Mouse (Mus musculus) layer of hippocampus, adult 2 months (tissue): ENCODE measurements around the gene Dock9. TPM values are rescaled to one million over a fixed set of nuclear protein-coding genes. Genes with fewer than 3 reads are reported as not detected.
"Not testable (repeated sequence)": the region's sequence is repeated elsewhere in the genome, so short reads cannot be mapped to it uniquely, and the experiment has no call there.

Source experiments
- DNase-seq, 2 experiments: peaks; one replicate each; pipeline ENCODE4 v3.0.0; 2022; ENCODE audit warnings: low spot score in 2 of 2
- H3K27ac ChIP-seq: fragments of 200-600 bp; 2 replicates; pipeline ENCODE4 v1.8.1; 2022
- H3K4me3 ChIP-seq: fragments of 200-600 bp; 2 replicates; pipeline ENCODE4 v1.8.1; 2022; ENCODE audit warnings: mild to moderate bottlenecking
- CTCF ChIP-seq: fragments of 200-600 bp; conservative IDR thresholded peaks from 2 replicates; pipeline ENCODE4 v1.8.1; 2022; ENCODE audit warnings: antibody characterized with exemption, mild to moderate bottlenecking, moderate library complexity
- total RNA-seq, 2 experiments: library from RNA; stranded (reverse); gene quantifications; 2 replicates each; pipeline ENCODE4 v1.2.3; 2021

The Dock9 gene
- total RNA-seq, 2 experiments from 2014 or later = 217 to 222 TPM

GRCm38 (mm10) chr14:121697709-121698619 is 99.7 kb downstream of the Dock9 start:
- peak; percentile 51 for TF ChIP-seq CTCF
- peak; percentile 48 to 54 for DNase-seq
- peak overlapping the region; percentile 88 for H3K27ac ChIP-seq
- peak overlapping the region; percentile 60 for H3K4me3 ChIP-seq

GRCm38 (mm10) chr14:121697143-121697680 is 100.4 kb downstream of the Dock9 start:
- TF ChIP-seq CTCF = no peak
- DNase-seq = no peak
- peak overlapping the region; percentile 88 for H3K27ac ChIP-seq
- peak overlapping the region; percentile 60 for H3K4me3 ChIP-seq

- DNase-seq = no peak
- Histone ChIP-seq H3K4me3 (peak overlapping the region; percentile 60), H3K27ac (peak overlapping the region; percentile 88)
- no peak for TF ChIP-seq CTCF
Measured at GRCm38 (mm10) chr14:121696429-121697118, 101.1 kb downstream of the Dock9 start.

- Histone ChIP-seq H3K27ac (peak overlapping the region; percentile 88; the same call in 1 of the 2 replicates), H3K4me3 (no peak overlapping the region)
- no peak for DNase-seq
- TF ChIP-seq CTCF = no peak
Measured at GRCm38 (mm10) chr14:121694706-121695105, 102.9 kb downstream of the Dock9 start.

GRCm38 (mm10) chr14:121693991-121694594 is 103.5 kb downstream of the Dock9 start:
- Histone ChIP-seq H3K4me3 (no peak overlapping the region), H3K27ac (peak overlapping the region; percentile 88; the same call in 1 of the 2 replicates)
- no peak for TF ChIP-seq CTCF
- no peak for DNase-seq

- H3K27ac ChIP-seq, H3K4me3 ChIP-seq, DNase-seq: not testable (repeated sequence)
Measured at GRCm38 (mm10) chr14:121689649-121690048, 108.0 kb downstream of the Dock9 start.

GRCm38 (mm10) chr14:121688175-121688574 is 109.5 kb downstream of the Dock9 start:
- peak overlapping the region; percentile 61; the same call in 1 of the 2 replicates for H3K27ac ChIP-seq
- no peak for DNase-seq
- TF ChIP-seq CTCF = no peak

GRCm38 (mm10) chr14:121687274-121687673 is 110.4 kb downstream of the Dock9 start:
- no peak for TF ChIP-seq CTCF

More at GRCm38 (mm10) chr14:121688175-121688574, 109.5 kb downstream of the Dock9 start:
- H3K4me3 ChIP-seq = no peak overlapping the region

GRCm38 (mm10) chr14:121678913-121679312 is 118.7 kb downstream of the Dock9 start:
- no peak for DNase-seq
- no peak overlapping the region for H3K4me3 ChIP-seq
- peak overlapping the region; percentile 87; the same call in 1 of the 2 replicates for H3K27ac ChIP-seq
- TF ChIP-seq CTCF = no peak

More at GRCm38 (mm10) chr14:121687274-121687673, 110.4 kb downstream of the Dock9 start:
- no peak for DNase-seq
- Histone ChIP-seq H3K27ac (no peak overlapping the region), H3K4me3 (no peak overlapping the region)

GRCm38 (mm10) chr14:121678445-121678844 is 119.2 kb downstream of the Dock9 start:
- peak overlapping the region; percentile 87; the same call in 1 of the 2 replicates for H3K27ac ChIP-seq
- no peak for TF ChIP-seq CTCF
- DNase-seq = no peak
- no peak overlapping the region for H3K4me3 ChIP-seq

- peak; percentile 35 to 46 for DNase-seq
- Histone ChIP-seq H3K4me3 (no peak overlapping the region), H3K27ac (peak overlapping the region; percentile 87)
- TF ChIP-seq CTCF = no peak
Measured at GRCm38 (mm10) chr14:121676596-121677330, 120.9 kb downstream of the Dock9 start.

GRCm38 (mm10) chr14:121676121-121676591 is 121.5 kb downstream of the Dock9 start:
- peak overlapping the region; percentile 87 for H3K27ac ChIP-seq

More at GRCm38 (mm10) chr14:121676121-121676591, 121.5 kb downstream of the Dock9 start:
- no peak for TF ChIP-seq CTCF
- no peak overlapping the region for H3K4me3 ChIP-seq
- no peak for DNase-seq
